Mouse (Mus musculus): ENCODE data around the gene Cfl1. TPM values are rescaled to one million over a fixed set of nuclear protein-coding genes. Genes with fewer than 3 reads are reported as not detected.

Cfl1 gene
- polyA plus RNA-seq, 1 experiment from 2014 or later = 1,653 TPM

- Histone ChIP-seq H3K27ac (ENCODE audit: low read length) (no peak overlapping the region), H3K4me2 (replicated peaks; ENCODE audit: low read depth, low read length) (no peak overlapping the region), H3K4me1 (ENCODE audit: insufficient read depth, low read depth, low read length) (no peaks in the 10 kb centered on the region), H3K9me3 (ENCODE audit: low read length) (no peaks in the 10 kb centered on the region), H3K27me3 (replicated peaks; ENCODE audit: insufficient read depth, low read length) (no peaks in the 10 kb centered on the region), H3K4me3 (ENCODE audit: low read depth, low read length) (no peak overlapping the region), H3K9ac (replicated peaks; ENCODE audit: low read depth) (no peak overlapping the region), H3K36me3 (ENCODE audit: insufficient read depth, low read length) (peaks cover 13% of the 10 kb centered on the region)
- no peak for DNase-seq (ENCODE audit: low spot score)
- no peak for TF ChIP-seq EP300 (IDR thresholded peaks at IDR 0.05)
- no peak for TF ChIP-seq CTCF (IDR thresholded peaks at IDR 0.05)
- 66% methylated on average over 2 of the region's 2 CpGs for WGBS
- ATAC-seq = no peak
Measured at GRCm38 (mm10) chr19:5500330-5500875, 10.1 kb downstream of the Cfl1 start.

- TF ChIP-seq CTCF (IDR thresholded peaks at IDR 0.05) = no peak
- no peak for TF ChIP-seq EP300 (IDR thresholded peaks at IDR 0.05)
- no peak for ATAC-seq
- Histone ChIP-seq H3K4me3 (ENCODE audit: low read depth, low read length) (no peak within 1 kb of the TSS), H3K4me1 (ENCODE audit: insufficient read depth, low read depth, low read length) (no peaks in the 10 kb centered on the region), H3K9ac (replicated peaks; ENCODE audit: low read depth) (no peak within 1 kb of the TSS), H3K27ac (ENCODE audit: low read length) (no peak within 1 kb of the TSS), H3K4me2 (replicated peaks; ENCODE audit: low read depth, low read length) (no peak within 1 kb of the TSS), H3K36me3 (ENCODE audit: insufficient read depth, low read length) (no peaks in the 10 kb centered on the region), H3K27me3 (replicated peaks; ENCODE audit: insufficient read depth, low read length) (no peaks in the 10 kb centered on the region), H3K9me3 (ENCODE audit: low read length) (no peaks in the 10 kb centered on the region)
- no peak for DNase-seq (ENCODE audit: low spot score)
- 63% methylated on average over 17 of the region's 17 CpGs for WGBS
Measured at GRCm38 (mm10) chr19:5503687-5504086, 13.4 kb downstream of the Cfl1 start, which contains the start of gene 1700020D05Rik. Gene 1700020D05Rik, minus strand, starts transcription at chr19:5503787.

- Histone ChIP-seq H3K4me2 (replicated peaks; ENCODE audit: low read depth, low read length) (peak within 1 kb of the TSS; percentile 80), H3K27ac (ENCODE audit: low read length) (peak within 1 kb of the TSS; percentile 34; the same call in 1 of the 2 replicates), H3K27me3 (replicated peaks; ENCODE audit: insufficient read depth, low read length) (no peaks in the 10 kb centered on the region), H3K9me3 (ENCODE audit: low read length) (no peaks in the 10 kb centered on the region), H3K9ac (replicated peaks; ENCODE audit: low read depth) (peak within 1 kb of the TSS; percentile 32; the same call in 1 of the 2 replicates), H3K4me1 (ENCODE audit: insufficient read depth, low read depth, low read length) (0 out of 2 replicates have a peak, but pooled peaks cover 10% of the 10 kb centered on the region), H3K36me3 (ENCODE audit: insufficient read depth, low read length) (no peaks in the 10 kb centered on the region), H3K4me3 (ENCODE audit: low read depth, low read length) (peak within 1 kb of the TSS; percentile 48)
- DNase-seq (ENCODE audit: low spot score) (peak; percentile 99), ATAC-seq (peak; percentile 100)
- WGBS = 4% methylated on average over 46 of the region's 47 CpGs
- TF ChIP-seq CTCF (IDR thresholded peaks at IDR 0.05) = peak; percentile 52
- no peak for TF ChIP-seq EP300 (IDR thresholded peaks at IDR 0.05)
Measured at GRCm38 (mm10) chr19:5510031-5511026, 20.1 kb downstream of the Cfl1 start, which contains the start of gene Snx32. Gene Snx32, minus strand, starts transcription at chr19:5510538.

GRCm38 (mm10) chr19:5511074-5511632 lies 20.9 kb downstream of the Cfl1 start:
- ATAC-seq = 0 out of 2 replicates have a peak, but pooled peaks have one; percentile 0
- Histone ChIP-seq H3K4me3 (ENCODE audit: low read depth, low read length) (peak overlapping the region; percentile 48), H3K27ac (ENCODE audit: low read length) (peak overlapping the region; percentile 34; the same call in 1 of the 2 replicates), H3K27me3 (replicated peaks; ENCODE audit: insufficient read depth, low read length) (no peaks in the 10 kb centered on the region), H3K9ac (replicated peaks; ENCODE audit: low read depth) (peak overlapping the region; percentile 32; the same call in 1 of the 2 replicates), H3K4me1 (ENCODE audit: insufficient read depth, low read depth, low read length) (0 out of 2 replicates have a peak, but pooled peaks cover 10% of the 10 kb centered on the region), H3K36me3 (ENCODE audit: insufficient read depth, low read length) (no peaks in the 10 kb centered on the region), H3K4me2 (replicated peaks; ENCODE audit: low read depth, low read length) (peak overlapping the region; percentile 80), H3K9me3 (ENCODE audit: low read length) (no peaks in the 10 kb centered on the region)
- no peak for DNase-seq (ENCODE audit: low spot score)
- WGBS = 43% methylated on average over 14 of the region's 15 CpGs
- TF ChIP-seq EP300 (IDR thresholded peaks at IDR 0.05) = no peak
- no peak for TF ChIP-seq CTCF (IDR thresholded peaks at IDR 0.05)

GRCm38 (mm10) chr19:5512091-5513004 lies 22.1 kb downstream of the Cfl1 start:
- Histone ChIP-seq H3K4me2 (replicated peaks; ENCODE audit: low read depth, low read length) (peak overlapping the region; percentile 27), H3K9ac (replicated peaks; ENCODE audit: low read depth) (no peak overlapping the region), H3K27ac (ENCODE audit: low read length) (peak overlapping the region; percentile 14; the same call in 1 of the 2 replicates), H3K9me3 (ENCODE audit: low read length) (no peaks in the 10 kb centered on the region), H3K4me1 (ENCODE audit: insufficient read depth, low read depth, low read length) (0 out of 2 replicates have a peak, but pooled peaks cover 10% of the 10 kb centered on the region), H3K27me3 (replicated peaks; ENCODE audit: insufficient read depth, low read length) (no peaks in the 10 kb centered on the region), H3K4me3 (ENCODE audit: low read depth, low read length) (no peak overlapping the region), H3K36me3 (ENCODE audit: insufficient read depth, low read length) (no peaks in the 10 kb centered on the region)
- 51% methylated on average over 12 of the region's 12 CpGs for WGBS
- DNase-seq (ENCODE audit: low spot score) = peak; percentile 33
- ATAC-seq = no peak
- TF ChIP-seq EP300 (IDR thresholded peaks at IDR 0.05) = no peak
- no peak for TF ChIP-seq CTCF (IDR thresholded peaks at IDR 0.05)

Measured in lung, postnatal 0 days (tissue).